Mouse (Mus musculus) neural tube, embryonic 13.5 days (tissue): ENCODE measurements around the gene Nkg7. TPM values are rescaled to one million over a fixed set of nuclear protein-coding genes. Genes with fewer than 3 reads are reported as not detected.
A peak's percentile ranks its signal among the peaks of the same experiment; 100 is the strongest.

Experiments used
- ATAC-seq: fragments of 200-750 bp; cut with Nextera tagmentation; 2 replicates; pipeline ENCODE4 v1.8.0; 2017; ENCODE audit warnings: low read depth, mild to moderate bottlenecking, moderate TSS enrichment, moderate library complexity
- H3K27ac ChIP-seq: fragments of 300-500 bp; sonication (generic); replicated peaks from 2 replicates; pipeline ENCODE4 v1.5.1; 2015; ENCODE audit warnings: moderate library complexity, mild to moderate bottlenecking, inconsistent platforms
- H3K27me3 ChIP-seq: fragments of 300-500 bp; sonication (generic); 2 replicates; pipeline ENCODE4 v1.6.1; 2015; ENCODE audit warnings: mild to moderate bottlenecking, inconsistent platforms
- H3K36me3 ChIP-seq: fragments of 300-500 bp; sonication (generic); 2 replicates; pipeline ENCODE4 v1.6.1; 2015; ENCODE audit warnings: mild to moderate bottlenecking, inconsistent platforms
- H3K4me1 ChIP-seq: fragments of 300-500 bp; sonication (generic); replicated peaks from 2 replicates; pipeline ENCODE4 v1.6.1; 2015; ENCODE audit warnings: inconsistent platforms
- H3K4me2 ChIP-seq: fragments of 300-500 bp; sonication (generic); 2 replicates; pipeline ENCODE4 v1.6.1; 2015; ENCODE audit warnings: inconsistent platforms, mild to moderate bottlenecking, moderate library complexity
- H3K4me3 ChIP-seq: fragments of 300-500 bp; sonication (generic); 2 replicates; pipeline ENCODE4 v1.5.1; 2015; ENCODE audit warnings: mild to moderate bottlenecking, inconsistent platforms
- H3K9ac ChIP-seq: fragments of 300-500 bp; sonication (generic); 2 replicates; pipeline ENCODE4 v1.6.1; 2015; ENCODE audit warnings: moderate library complexity, mild to moderate bottlenecking, inconsistent platforms
- H3K9me3 ChIP-seq: fragments of 300-500 bp; sonication (generic); 2 replicates; pipeline ENCODE4 v1.6.1; 2016; ENCODE audit warnings: inconsistent platforms
- WGBS: fragments of 180-500 bp; shearing (Covaris S2); methylation state at CpG from one replicate; pipeline ENCODE4 v1.1.7; 2015; 5-methylcytosine and 5-hydroxymethylcytosine counted together
- microRNA-seq: library from miRNA; unstranded; fragments of <30 nt; microRNA quantifications from one replicate; pipeline ENCODE4, GENCODE M21; 2016
- polyA plus RNA-seq: library from polyadenylated mRNA; unstranded; fragments of >200 nt; fragmentation: Nextera tagmentation; extraction: Ambion mirVana; gene quantifications from 2 replicates; pipeline ENCODE4 v1.2.1, GENCODE M21; 2015

The Nkg7 gene
- polyA plus RNA-seq, 1 experiment from 2014 or later = not detected

DNA sequence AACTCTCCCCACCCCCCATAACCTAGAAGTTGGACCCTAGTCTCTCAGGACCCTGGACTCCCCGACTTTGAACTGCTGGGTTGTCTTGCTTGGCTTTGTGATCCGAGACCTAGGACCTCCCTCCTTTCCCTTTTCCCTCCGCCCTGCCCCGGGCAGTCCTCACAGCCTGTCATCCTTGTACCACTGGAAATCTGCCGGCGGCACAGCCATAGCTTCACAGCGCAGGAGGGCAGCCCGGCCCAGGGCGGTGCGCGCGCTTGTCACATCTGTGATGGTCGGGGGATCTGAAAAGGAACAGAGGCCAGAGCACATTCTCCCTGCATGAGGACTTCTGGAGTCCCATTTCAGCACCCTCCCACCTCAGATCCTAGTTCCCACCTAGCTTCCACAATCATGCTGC lies 39.5 kb downstream of the Nkg7 start:
- H3K9ac ChIP-seq = no peak overlapping the region
- H3K4me2 ChIP-seq = no peak overlapping the region
- H3K27me3 ChIP-seq = peaks cover 60% of the 10 kb centered on the region
- no peak for ATAC-seq
- H3K36me3 ChIP-seq = peaks cover 44% of the 10 kb centered on the region
- no peak overlapping the region for H3K4me3 ChIP-seq
- WGBS = 4% methylated on average over 13 of the region's 13 CpGs
- no peak overlapping the region for H3K27ac ChIP-seq
- H3K4me1 ChIP-seq = peaks cover 18% of the 10 kb centered on the region
- H3K9me3 ChIP-seq = no peaks in the 10 kb centered on the region

DNA sequence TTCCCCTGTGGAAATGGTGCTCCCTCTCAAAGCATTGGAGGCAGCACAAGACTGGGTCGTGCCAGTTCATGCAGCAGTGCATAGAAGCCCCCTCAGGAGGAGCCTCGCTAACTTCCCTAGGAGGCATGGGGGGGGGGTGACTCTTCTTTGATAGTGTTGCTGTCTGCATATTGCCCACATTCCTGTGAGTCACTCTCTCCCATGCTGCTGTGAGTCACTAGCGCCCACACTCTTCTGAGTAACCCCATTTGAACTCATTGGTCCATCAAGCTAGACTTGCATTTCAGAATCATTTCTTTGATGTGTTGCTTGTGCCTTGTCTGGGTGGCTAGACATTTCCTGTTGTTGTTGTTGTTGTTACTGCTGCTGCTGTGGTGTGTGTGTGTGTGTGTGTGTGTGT lies 44.3 kb downstream of the Nkg7 start:
- WGBS = 73% methylated on average over 3 of the region's 3 CpGs
- peaks cover 41% of the 10 kb centered on the region for H3K27me3 ChIP-seq

DNA sequence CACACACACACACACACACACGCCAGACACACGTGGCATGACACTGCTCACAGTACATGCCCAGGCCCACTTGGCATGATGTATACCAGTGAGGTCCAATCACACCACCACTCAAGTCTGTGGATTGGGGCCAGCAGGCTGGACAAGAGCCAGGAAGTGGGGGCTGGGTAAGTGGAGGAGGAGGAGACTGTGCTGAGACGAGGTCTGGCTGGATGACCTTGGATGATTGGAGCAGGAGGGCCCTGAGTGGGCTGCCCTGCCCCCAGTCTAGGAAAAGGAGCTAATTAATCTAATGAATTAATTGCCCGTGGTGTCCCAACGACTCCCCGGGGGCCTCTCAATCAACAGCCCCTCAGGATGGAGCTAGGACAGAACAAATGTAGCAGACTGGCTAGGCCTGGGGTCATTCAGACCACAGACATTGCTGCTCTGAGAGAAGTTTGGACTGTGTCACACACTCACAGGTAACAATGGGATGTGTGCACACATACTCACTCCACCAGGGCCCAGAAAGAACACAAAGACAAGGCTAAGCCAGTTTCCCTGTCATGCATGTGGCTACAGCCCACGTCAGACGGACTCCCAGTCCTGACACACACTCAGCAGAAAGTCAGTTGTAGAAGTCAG lies 45.3 kb downstream of the Nkg7 start:
- peak; percentile 80 for ATAC-seq
- peaks cover 34% of the 10 kb centered on the region for H3K4me1 ChIP-seq
- H3K4me2 ChIP-seq = no peak overlapping the region
- H3K27me3 ChIP-seq = peaks cover 31% of the 10 kb centered on the region
- H3K9me3 ChIP-seq = no peaks in the 10 kb centered on the region
- no peak overlapping the region for H3K27ac ChIP-seq
- H3K4me3 ChIP-seq = no peak overlapping the region
- H3K9ac ChIP-seq = no peak overlapping the region
- 30% methylated on average over 8 of the region's 8 CpGs for WGBS
- peaks cover 15% of the 10 kb centered on the region for H3K36me3 ChIP-seq

More for the DNA sequence above, 44.3 kb downstream of the Nkg7 start:
- Histone ChIP-seq H3K27ac (no peak overlapping the region), H3K4me2 (no peak overlapping the region), H3K4me1 (peaks cover 40% of the 10 kb centered on the region), H3K9ac (no peak overlapping the region), H3K9me3 (no peaks in the 10 kb centered on the region), H3K36me3 (peaks cover 19% of the 10 kb centered on the region), H3K4me3 (no peak overlapping the region)
- no peak for ATAC-seq

DNA sequence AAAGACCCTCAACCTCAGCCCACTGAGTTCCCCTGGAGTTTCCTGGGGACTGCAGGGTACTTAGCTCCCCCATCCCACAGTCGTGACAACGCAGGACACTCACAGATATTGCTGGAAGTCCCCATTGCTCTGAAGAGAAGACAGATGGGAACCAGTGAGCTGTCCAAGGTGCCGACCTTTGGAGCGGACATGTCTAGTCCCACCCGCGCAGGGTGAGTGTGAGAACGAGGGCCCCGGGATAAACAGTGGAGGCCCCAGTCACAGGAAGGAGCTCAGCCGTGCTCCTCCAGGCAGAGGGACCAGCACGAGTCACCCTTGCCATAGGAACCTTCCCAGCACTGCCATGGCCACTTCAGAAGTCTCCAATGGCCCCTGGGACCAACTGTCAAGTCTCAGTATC lies 46.4 kb downstream of the Nkg7 start:
- Histone ChIP-seq H3K27ac (no peak overlapping the region), H3K4me2 (no peak overlapping the region), H3K27me3 (peaks cover 21% of the 10 kb centered on the region), H3K4me1 (peaks cover 37% of the 10 kb centered on the region), H3K4me3 (no peak overlapping the region), H3K36me3 (peaks cover 8% of the 10 kb centered on the region), H3K9ac (no peak overlapping the region), H3K9me3 (no peaks in the 10 kb centered on the region)
- 23% methylated on average over 10 of the region's 10 CpGs for WGBS
- no peak for ATAC-seq

Small RNA genes lying within 50 kb of the gene (microRNA-seq; reads per million reads assigned to microRNA genes)
- 0.44 reads per million for gene Mir7051

Other genes with a start within 250 kb of the Nkg7 start
- gene Zfp715, start 123.8 kb upstream of the Nkg7 start, polyA plus RNA-seq = 16.2 and 17.4 TPM in 2 replicates
- 0.17 and 0.26 TPM in 2 replicates for gene Siglecf, start 85.7 kb upstream of the Nkg7 start, polyA plus RNA-seq
- 0.21 TPM in 1 of 2 replicates, not detected in the other for gene Siglecg, start 28.9 kb upstream of the Nkg7 start, polyA plus RNA-seq
- not detected in 2 replicates for gene Lim2, start 9.4 kb upstream of the Nkg7 start, polyA plus RNA-seq
- gene Cldnd2, start 3.7 kb downstream of the Nkg7 start, polyA plus RNA-seq = not detected in 2 replicates
- 148 and 170 TPM in 2 replicates for gene Etfb, start 7.0 kb downstream of the Nkg7 start, polyA plus RNA-seq
- gene Gm45233, start 7.1 kb downstream of the Nkg7 start, polyA plus RNA-seq = 0.40 TPM in 1 of 2 replicates, not detected in the other
- gene Vsig10l, start 26.1 kb downstream of the Nkg7 start, polyA plus RNA-seq = 8.1 and 9.6 TPM in 2 replicates
- gene Iglon5, start 53.0 kb downstream of the Nkg7 start, polyA plus RNA-seq = 8.6 TPM in 2 replicates
- gene 4931406B18Rik, start 68.9 kb downstream of the Nkg7 start, polyA plus RNA-seq = not detected in 2 replicates
- gene Cd33, start 107.4 kb downstream of the Nkg7 start, polyA plus RNA-seq = 1.5 and 1.6 TPM in 2 replicates
- gene Zfp658, start 125.2 kb downstream of the Nkg7 start, polyA plus RNA-seq = 8.2 and 9.5 TPM in 2 replicates
- gene Zfp719, start 142.5 kb downstream of the Nkg7 start, polyA plus RNA-seq = 13.9 and 14.7 TPM in 2 replicates
- gene Zfp819, start 170.1 kb downstream of the Nkg7 start, polyA plus RNA-seq = 0.29 and 0.32 TPM in 2 replicates
- not detected in 2 replicates for gene Ceacam18, start 197.6 kb downstream of the Nkg7 start, polyA plus RNA-seq
- gene Siglece, start 223.1 kb downstream of the Nkg7 start, polyA plus RNA-seq = 0.41 TPM in 1 of 2 replicates, not detected in the other
- 20.1 and 21.1 TPM in 2 replicates for gene Ctu1, start 234.9 kb downstream of the Nkg7 start, polyA plus RNA-seq